Mouse (Mus musculus): ENCODE measurements around the gene Bace1. TPM values are rescaled to one million over a fixed set of nuclear protein-coding genes. Genes with fewer than 3 reads are reported as not detected.

Bace1 gene
- polyA plus RNA-seq, 1 experiment from 2014 or later: 20.0 TPM

- H3K4me3 ChIP-seq (ENCODE audit: low read length): peak within 1 kb of the TSS; percentile 61
- WGBS: under 1% methylated on average over 31 of the region's 31 CpGs
- peak; percentile 96 for ATAC-seq (replicated peaks; ENCODE audit: extremely low read depth, insufficient read depth, low FRiP score)
These were observed 10.0 kb upstream of the Bace1 start, which contains the start of gene Cep164 for GRCm38 (mm10) chr9:45828291-45828963. TSS of gene Cep164 (minus strand) at chr9:45828691.

GRCm38 (mm10) chr9:45829107-45829506 lies 9.3 kb upstream of the Bace1 start:
- H3K27ac ChIP-seq (ENCODE audit: low read length): no peak overlapping the region

More at GRCm38 (mm10) chr9:45828291-45828963, 10.0 kb upstream of the Bace1 start, which contains the start of gene Cep164:
- H3K27me3 ChIP-seq (ENCODE audit: control insufficient read depth, insufficient read depth, low read length): no peaks in the 10 kb centered on the region
- peak within 1 kb of the TSS; percentile 58 for H3K27ac ChIP-seq (ENCODE audit: low read length)
- H3K4me2 ChIP-seq (ENCODE audit: low read depth, low read length): peak within 1 kb of the TSS; percentile 76
- H3K4me1 ChIP-seq (ENCODE audit: control insufficient read depth, insufficient read depth, low read length): peaks cover 9% of the 10 kb centered on the region; the same call in 1 of the 2 replicates
- no peaks in the 10 kb centered on the region for H3K36me3 ChIP-seq (ENCODE audit: control insufficient read depth, insufficient read depth)
- H3K9me3 ChIP-seq (replicated peaks; ENCODE audit: control insufficient read depth, low read length): peaks cover 8% of the 10 kb centered on the region
- peak within 1 kb of the TSS; percentile 61 for H3K9ac ChIP-seq (ENCODE audit: low read length)

GRCm38 (mm10) chr9:45832898-45833297 lies 5.5 kb upstream of the Bace1 start:
- H3K4me1 ChIP-seq (ENCODE audit: control insufficient read depth, insufficient read depth, low read length): 0 out of 2 replicates have a peak, but pooled peaks cover under 1% of the 10 kb centered on the region
- H3K4me3 ChIP-seq (ENCODE audit: low read length): no peak overlapping the region
- WGBS: 86% methylated on average over 2 of the region's 2 CpGs

More at GRCm38 (mm10) chr9:45829107-45829506, 9.3 kb upstream of the Bace1 start:
- Histone ChIP-seq H3K27me3 (ENCODE audit: control insufficient read depth, insufficient read depth, low read length) (no peaks in the 10 kb centered on the region), H3K4me2 (ENCODE audit: low read depth, low read length) (peak overlapping the region; percentile 76), H3K9ac (ENCODE audit: low read length) (no peak overlapping the region), H3K4me1 (ENCODE audit: control insufficient read depth, insufficient read depth, low read length) (peaks cover 9% of the 10 kb centered on the region; the same call in 1 of the 2 replicates), H3K36me3 (ENCODE audit: control insufficient read depth, insufficient read depth) (no peaks in the 10 kb centered on the region), H3K9me3 (replicated peaks; ENCODE audit: control insufficient read depth, low read length) (peaks cover 8% of the 10 kb centered on the region), H3K4me3 (ENCODE audit: low read length) (peak overlapping the region; percentile 61)
- WGBS: 28% methylated on average over 10 of the region's 10 CpGs
- ATAC-seq (replicated peaks; ENCODE audit: extremely low read depth, insufficient read depth, low FRiP score): no peak

GRCm38 (mm10) chr9:45833461-45833860 lies 4.9 kb upstream of the Bace1 start:
- no peak overlapping the region for H3K4me2 ChIP-seq (ENCODE audit: low read depth, low read length)
- no peak for ATAC-seq (replicated peaks; ENCODE audit: extremely low read depth, insufficient read depth, low FRiP score)
- H3K27me3 ChIP-seq (ENCODE audit: control insufficient read depth, insufficient read depth, low read length): no peaks in the 10 kb centered on the region
- 65% methylated on average over 2 of the region's 2 CpGs for WGBS
- no peak overlapping the region for H3K27ac ChIP-seq (ENCODE audit: low read length)
- no peak overlapping the region for H3K9ac ChIP-seq (ENCODE audit: low read length)
- H3K4me1 ChIP-seq (ENCODE audit: control insufficient read depth, insufficient read depth, low read length): 0 out of 2 replicates have a peak, but pooled peaks cover 2% of the 10 kb centered on the region
- H3K9me3 ChIP-seq (replicated peaks; ENCODE audit: control insufficient read depth, low read length): peaks cover 8% of the 10 kb centered on the region
- no peaks in the 10 kb centered on the region for H3K36me3 ChIP-seq (ENCODE audit: control insufficient read depth, insufficient read depth)
- H3K4me3 ChIP-seq (ENCODE audit: low read length): no peak overlapping the region

More at GRCm38 (mm10) chr9:45832898-45833297, 5.5 kb upstream of the Bace1 start:
- H3K9me3 ChIP-seq (replicated peaks; ENCODE audit: control insufficient read depth, low read length): peaks cover 8% of the 10 kb centered on the region
- ATAC-seq (replicated peaks; ENCODE audit: extremely low read depth, insufficient read depth, low FRiP score): no peak
- no peaks in the 10 kb centered on the region for H3K36me3 ChIP-seq (ENCODE audit: control insufficient read depth, insufficient read depth)
- no peak overlapping the region for H3K27ac ChIP-seq (ENCODE audit: low read length)
- no peak overlapping the region for H3K9ac ChIP-seq (ENCODE audit: low read length)
- H3K4me2 ChIP-seq (ENCODE audit: low read depth, low read length): no peak overlapping the region
- no peaks in the 10 kb centered on the region for H3K27me3 ChIP-seq (ENCODE audit: control insufficient read depth, insufficient read depth, low read length)

GRCm38 (mm10) chr9:45838069-45838433 lies 329 bp upstream of the Bace1 start:
- Histone ChIP-seq H3K4me1 (ENCODE audit: control insufficient read depth, insufficient read depth, low read length) (peaks cover 25% of the 10 kb centered on the region), H3K36me3 (ENCODE audit: control insufficient read depth, insufficient read depth) (no peaks in the 10 kb centered on the region), H3K27me3 (ENCODE audit: control insufficient read depth, insufficient read depth, low read length) (no peaks in the 10 kb centered on the region), H3K4me2 (ENCODE audit: low read depth, low read length) (peak overlapping the region; percentile 78), H3K9me3 (replicated peaks; ENCODE audit: control insufficient read depth, low read length) (no peaks in the 10 kb centered on the region), H3K9ac (ENCODE audit: low read length) (no peak overlapping the region), H3K27ac (ENCODE audit: low read length) (no peak overlapping the region), H3K4me3 (ENCODE audit: low read length) (peak overlapping the region; percentile 73)
- ATAC-seq (replicated peaks; ENCODE audit: extremely low read depth, insufficient read depth, low FRiP score): no peak
- 11% methylated on average over 4 of the region's 4 CpGs for WGBS

GRCm38 (mm10) chr9:45839139-45839981 lies 980 bp downstream of the Bace1 start:
- Histone ChIP-seq H3K4me1 (ENCODE audit: control insufficient read depth, insufficient read depth, low read length) (peaks cover 25% of the 10 kb centered on the region), H3K36me3 (ENCODE audit: control insufficient read depth, insufficient read depth) (no peaks in the 10 kb centered on the region), H3K27me3 (ENCODE audit: control insufficient read depth, insufficient read depth, low read length) (no peaks in the 10 kb centered on the region), H3K9ac (ENCODE audit: low read length) (peak overlapping the region; percentile 85), H3K27ac (ENCODE audit: low read length) (peak overlapping the region; percentile 60), H3K9me3 (replicated peaks; ENCODE audit: control insufficient read depth, low read length) (no peaks in the 10 kb centered on the region), H3K4me2 (ENCODE audit: low read depth, low read length) (peak overlapping the region; percentile 78), H3K4me3 (ENCODE audit: low read length) (peak overlapping the region; percentile 73)
- peak; percentile 19; the same call in 1 of the 2 replicates for ATAC-seq (replicated peaks; ENCODE audit: extremely low read depth, insufficient read depth, low FRiP score)
- WGBS: 7% methylated on average over 16 of the region's 17 CpGs

GRCm38 (mm10) chr9:45839982-45840300 lies 1.6 kb downstream of the Bace1 start:
- peak overlapping the region; percentile 78 for H3K4me2 ChIP-seq (ENCODE audit: low read depth, low read length)
- H3K27me3 ChIP-seq (ENCODE audit: control insufficient read depth, insufficient read depth, low read length): no peaks in the 10 kb centered on the region
- peak overlapping the region; percentile 12 for H3K27ac ChIP-seq (ENCODE audit: low read length)
- 44% methylated on average over 7 of the region's 7 CpGs for WGBS
- peak; percentile 7; the same call in 1 of the 2 replicates for ATAC-seq (replicated peaks; ENCODE audit: extremely low read depth, insufficient read depth, low FRiP score)
- peak overlapping the region; percentile 85 for H3K9ac ChIP-seq (ENCODE audit: low read length)
- H3K9me3 ChIP-seq (replicated peaks; ENCODE audit: control insufficient read depth, low read length): no peaks in the 10 kb centered on the region
- H3K4me3 ChIP-seq (ENCODE audit: low read length): peak overlapping the region; percentile 73
- H3K36me3 ChIP-seq (ENCODE audit: control insufficient read depth, insufficient read depth): no peaks in the 10 kb centered on the region
- peaks cover 25% of the 10 kb centered on the region for H3K4me1 ChIP-seq (ENCODE audit: control insufficient read depth, insufficient read depth, low read length)

GRCm38 (mm10) chr9:45840331-45840730 lies 2.0 kb downstream of the Bace1 start:
- peak; percentile 17 for ATAC-seq (replicated peaks; ENCODE audit: extremely low read depth, insufficient read depth, low FRiP score)
- H3K9me3 ChIP-seq (replicated peaks; ENCODE audit: control insufficient read depth, low read length): no peaks in the 10 kb centered on the region
- no peaks in the 10 kb centered on the region for H3K27me3 ChIP-seq (ENCODE audit: control insufficient read depth, insufficient read depth, low read length)
- peak overlapping the region; percentile 85 for H3K9ac ChIP-seq (ENCODE audit: low read length)
- H3K36me3 ChIP-seq (ENCODE audit: control insufficient read depth, insufficient read depth): no peaks in the 10 kb centered on the region
- peak overlapping the region; percentile 73 for H3K4me3 ChIP-seq (ENCODE audit: low read length)
- peak overlapping the region; percentile 78 for H3K4me2 ChIP-seq (ENCODE audit: low read depth, low read length)
- peaks cover 25% of the 10 kb centered on the region for H3K4me1 ChIP-seq (ENCODE audit: control insufficient read depth, insufficient read depth, low read length)
- WGBS: 21% methylated on average over 5 of the region's 5 CpGs
- H3K27ac ChIP-seq (ENCODE audit: low read length): peak overlapping the region; percentile 12

GRCm38 (mm10) chr9:45841458-45841857 lies 3.1 kb downstream of the Bace1 start:
- Histone ChIP-seq H3K4me3 (ENCODE audit: low read length) (no peak overlapping the region), H3K36me3 (ENCODE audit: control insufficient read depth, insufficient read depth) (no peaks in the 10 kb centered on the region), H3K4me1 (ENCODE audit: control insufficient read depth, insufficient read depth, low read length) (peaks cover 25% of the 10 kb centered on the region), H3K4me2 (ENCODE audit: low read depth, low read length) (no peak overlapping the region), H3K9me3 (replicated peaks; ENCODE audit: control insufficient read depth, low read length) (no peaks in the 10 kb centered on the region), H3K27ac (ENCODE audit: low read length) (no peak overlapping the region), H3K27me3 (ENCODE audit: control insufficient read depth, insufficient read depth, low read length) (no peaks in the 10 kb centered on the region), H3K9ac (ENCODE audit: low read length) (no peak overlapping the region)
- 80% methylated on average over 6 of the region's 6 CpGs for WGBS
- ATAC-seq (replicated peaks; ENCODE audit: extremely low read depth, insufficient read depth, low FRiP score): no peak
